Mouse (Mus musculus): ENCODE measurements at regions not wholly inside any gene's neighbourhood (a gene's known extent, or its start where the extent isn't known, plus 50 kb on each side); places are given as distances from the start of the nearest gene placed in this dataset.

GRCm38 (mm10) chr3:21843292-21843852 is 233.1 kb upstream of the Tbl1xr1 start:
- Histone ChIP-seq H3K4me1 (ENCODE audit: control insufficient read depth, insufficient read depth) (peaks cover 13% of the 10 kb centered on the region), H3K4me3 (ENCODE audit: low read depth, low read length) (no peak overlapping the region), H3K9me3 (replicated peaks; ENCODE audit: control insufficient read depth, low read length) (no peaks in the 10 kb centered on the region), H3K9ac (replicated peaks; ENCODE audit: low read depth, low read length) (no peak overlapping the region), H3K27ac (ENCODE audit: low read depth) (no peak overlapping the region), H3K4me2 (ENCODE audit: low read depth, low read length) (no peak overlapping the region), H3K36me3 (replicated peaks; ENCODE audit: control insufficient read depth, insufficient read depth, low read length) (no peaks in the 10 kb centered on the region), H3K27me3 (ENCODE audit: control insufficient read depth, insufficient read depth, low read length) (no peaks in the 10 kb centered on the region)
- DNase-seq (ENCODE audit: low spot score) (no peak), ATAC-seq (ENCODE audit: insufficient read depth, low read depth) (no peak)
- 38% methylated on average over 5 of the region's 5 CpGs for WGBS
- no peak for TF ChIP-seq CTCF (IDR thresholded peaks at IDR 0.05; ENCODE audit: low read depth)

- no peak overlapping the region for H3K27ac ChIP-seq (ENCODE audit: low read depth)
- H3K4me3 ChIP-seq (ENCODE audit: low read depth, low read length), result no peak overlapping the region
- DNase-seq (ENCODE audit: low spot score) (no peak), ATAC-seq (ENCODE audit: insufficient read depth, low read depth) (no peak)
- no peak overlapping the region for H3K9ac ChIP-seq (replicated peaks; ENCODE audit: low read depth, low read length)
- no peaks in the 10 kb centered on the region for H3K36me3 ChIP-seq (replicated peaks; ENCODE audit: control insufficient read depth, insufficient read depth, low read length)
- WGBS, result 82% methylated on average over 5 of the region's 5 CpGs
- H3K4me2 ChIP-seq (ENCODE audit: low read depth, low read length), result no peak overlapping the region
- TF ChIP-seq CTCF (IDR thresholded peaks at IDR 0.05; ENCODE audit: low read depth) (no peak), EP300 (IDR thresholded peaks at IDR 0.05; ENCODE audit: low read depth) (no peak)
- H3K4me1 ChIP-seq (ENCODE audit: control insufficient read depth, insufficient read depth), result no peaks in the 10 kb centered on the region
- H3K9me3 ChIP-seq (replicated peaks; ENCODE audit: control insufficient read depth, low read length), result no peaks in the 10 kb centered on the region
- no peaks in the 10 kb centered on the region for H3K27me3 ChIP-seq (ENCODE audit: control insufficient read depth, insufficient read depth, low read length)
Observed at GRCm38 (mm10) chr3:21849831-21850230, 226.6 kb upstream of the Tbl1xr1 start.

- Histone ChIP-seq H3K27ac (ENCODE audit: low read depth) (no peak overlapping the region), H3K9me3 (replicated peaks; ENCODE audit: control insufficient read depth, low read length) (no peaks in the 10 kb centered on the region), H3K9ac (replicated peaks; ENCODE audit: low read depth, low read length) (no peak overlapping the region), H3K36me3 (replicated peaks; ENCODE audit: control insufficient read depth, insufficient read depth, low read length) (no peaks in the 10 kb centered on the region), H3K4me2 (ENCODE audit: low read depth, low read length) (no peak overlapping the region), H3K27me3 (ENCODE audit: control insufficient read depth, insufficient read depth, low read length) (no peaks in the 10 kb centered on the region), H3K4me1 (ENCODE audit: control insufficient read depth, insufficient read depth) (no peaks in the 10 kb centered on the region), H3K4me3 (ENCODE audit: low read depth, low read length) (no peak overlapping the region)
- 87% methylated on average over 2 of the region's 2 CpGs for WGBS
- TF ChIP-seq EP300 (IDR thresholded peaks at IDR 0.05; ENCODE audit: low read depth) (no peak), CTCF (IDR thresholded peaks at IDR 0.05; ENCODE audit: low read depth) (no peak)
- ATAC-seq (ENCODE audit: insufficient read depth, low read depth), result no peak
- no peak for DNase-seq (ENCODE audit: low spot score)
Observed at GRCm38 (mm10) chr3:21850977-21851376, 225.5 kb upstream of the Tbl1xr1 start.

- Histone ChIP-seq H3K4me1 (ENCODE audit: control insufficient read depth, insufficient read depth) (no peaks in the 10 kb centered on the region), H3K36me3 (replicated peaks; ENCODE audit: control insufficient read depth, insufficient read depth, low read length) (no peaks in the 10 kb centered on the region), H3K4me3 (ENCODE audit: low read depth, low read length) (no peak overlapping the region), H3K9me3 (replicated peaks; ENCODE audit: control insufficient read depth, low read length) (no peaks in the 10 kb centered on the region), H3K4me2 (ENCODE audit: low read depth, low read length) (no peak overlapping the region), H3K9ac (replicated peaks; ENCODE audit: low read depth, low read length) (no peak overlapping the region), H3K27ac (ENCODE audit: low read depth) (no peak overlapping the region), H3K27me3 (ENCODE audit: control insufficient read depth, insufficient read depth, low read length) (no peaks in the 10 kb centered on the region)
- no peak for TF ChIP-seq CTCF (IDR thresholded peaks at IDR 0.05; ENCODE audit: low read depth)
- TF ChIP-seq EP300 (IDR thresholded peaks at IDR 0.05; ENCODE audit: low read depth), result no peak
- no peak for ATAC-seq (ENCODE audit: insufficient read depth, low read depth)
- DNase-seq (ENCODE audit: low spot score), result no peak
- 78% methylated on average over 2 of the region's 2 CpGs for WGBS
Observed at GRCm38 (mm10) chr3:21854340-21854739, 222.1 kb upstream of the Tbl1xr1 start.

GRCm38 (mm10) chr3:21859436-21859835 is 217.0 kb upstream of the Tbl1xr1 start:
- H3K27ac ChIP-seq (ENCODE audit: low read depth), result no peak overlapping the region
- no peak for ATAC-seq (ENCODE audit: insufficient read depth, low read depth)
- no peak overlapping the region for H3K4me2 ChIP-seq (ENCODE audit: low read depth, low read length)
- H3K4me1 ChIP-seq (ENCODE audit: control insufficient read depth, insufficient read depth), result no peaks in the 10 kb centered on the region
- no peak overlapping the region for H3K4me3 ChIP-seq (ENCODE audit: low read depth, low read length)
- no peak for DNase-seq (ENCODE audit: low spot score)
- 0 out of 2 replicates have a peak, but pooled peaks cover 3% of the 10 kb centered on the region for H3K9me3 ChIP-seq (replicated peaks; ENCODE audit: control insufficient read depth, low read length)
- H3K36me3 ChIP-seq (replicated peaks; ENCODE audit: control insufficient read depth, insufficient read depth, low read length), result no peaks in the 10 kb centered on the region
- no peaks in the 10 kb centered on the region for H3K27me3 ChIP-seq (ENCODE audit: control insufficient read depth, insufficient read depth, low read length)
- WGBS, result 94% methylated on average over 1 of the region's 1 CpGs
- no peak for TF ChIP-seq CTCF (IDR thresholded peaks at IDR 0.05; ENCODE audit: low read depth)
- no peak for TF ChIP-seq EP300 (IDR thresholded peaks at IDR 0.05; ENCODE audit: low read depth)
- no peak overlapping the region for H3K9ac ChIP-seq (replicated peaks; ENCODE audit: low read depth, low read length)

GRCm38 (mm10) chr3:21860915-21861635 is 215.4 kb upstream of the Tbl1xr1 start:
- ATAC-seq (ENCODE audit: insufficient read depth, low read depth), result no peak
- no peaks in the 10 kb centered on the region for H3K36me3 ChIP-seq (replicated peaks; ENCODE audit: control insufficient read depth, insufficient read depth, low read length)

More at GRCm38 (mm10) chr3:21860915-21861635, 215.4 kb upstream of the Tbl1xr1 start:
- no peaks in the 10 kb centered on the region for H3K27me3 ChIP-seq (ENCODE audit: control insufficient read depth, insufficient read depth, low read length)
- no peak overlapping the region for H3K4me3 ChIP-seq (ENCODE audit: low read depth, low read length)
- no peak overlapping the region for H3K4me2 ChIP-seq (ENCODE audit: low read depth, low read length)
- TF ChIP-seq CTCF (IDR thresholded peaks at IDR 0.05; ENCODE audit: low read depth) (no peak), EP300 (IDR thresholded peaks at IDR 0.05; ENCODE audit: low read depth) (no peak)
- H3K9me3 ChIP-seq (replicated peaks; ENCODE audit: control insufficient read depth, low read length), result 0 out of 2 replicates have a peak, but pooled peaks cover 4% of the 10 kb centered on the region
- no peak for DNase-seq (ENCODE audit: low spot score)
- 74% methylated on average over 4 of the region's 4 CpGs for WGBS
- H3K27ac ChIP-seq (ENCODE audit: low read depth), result no peak overlapping the region
- H3K9ac ChIP-seq (replicated peaks; ENCODE audit: low read depth, low read length), result no peak overlapping the region
- H3K4me1 ChIP-seq (ENCODE audit: control insufficient read depth, insufficient read depth), result no peaks in the 10 kb centered on the region

Measured in heart, postnatal 0 days (tissue).